Mouse (Mus musculus) forebrain, embryonic 12.5 days (tissue): ENCODE data around the gene Bpifa3. TPM values are rescaled to one million over a fixed set of nuclear protein-coding genes. Genes with fewer than 3 reads are reported as not detected.
"Not testable (repeated sequence)": the region's sequence is repeated elsewhere in the genome, so short reads cannot be mapped to it uniquely, and the experiment has no call there.

Experiments
- ATAC-seq: fragments of 200-750 bp; cut with Nextera tagmentation; 2 replicates; pipeline ENCODE4 v1.8.0; 2017; ENCODE audit warnings: moderate TSS enrichment; ENCODE audit not compliant: low FRiP score
- H3K27ac ChIP-seq: fragments of 300-500 bp; sonication (generic); 2 replicates; pipeline ENCODE4 v1.5.1; 2016; ENCODE audit warnings: mild to moderate bottlenecking
- H3K27me3 ChIP-seq: fragments of 300-500 bp; sonication (generic); 2 replicates; pipeline ENCODE4 v1.6.1; 2016; ENCODE audit warnings: mild to moderate bottlenecking
- H3K36me3 ChIP-seq: fragments of 300-500 bp; sonication (generic); replicated peaks from 2 replicates; pipeline ENCODE4 v1.6.1; 2016; ENCODE audit warnings: mild to moderate bottlenecking
- H3K4me1 ChIP-seq: fragments of 300-500 bp; sonication (generic); 2 replicates; pipeline ENCODE4 v1.6.1; 2016
- H3K4me2 ChIP-seq: fragments of 300-500 bp; sonication (generic); 2 replicates; pipeline ENCODE4 v1.6.1; 2016; ENCODE audit warnings: mild to moderate bottlenecking, moderate library complexity
- H3K4me3 ChIP-seq: fragments of 300-500 bp; sonication (generic); replicated peaks from 2 replicates; pipeline ENCODE4 v1.5.1; 2016; ENCODE audit warnings: mild to moderate bottlenecking
- H3K9ac ChIP-seq: fragments of 300-500 bp; sonication (generic); 2 replicates; pipeline ENCODE4 v1.6.1; 2016; ENCODE audit warnings: mild to moderate bottlenecking
- H3K9me3 ChIP-seq: fragments of 300-500 bp; sonication (generic); 2 replicates; pipeline ENCODE4 v1.6.1; 2016
- WGBS: fragments of 180-500 bp; shearing (Covaris S2); methylation state at CpG from one replicate; pipeline ENCODE4 v1.1.7; 2016; 5-methylcytosine and 5-hydroxymethylcytosine counted together
- polyA plus RNA-seq: library from polyadenylated mRNA; unstranded; fragments of >200 nt; fragmentation: Nextera tagmentation; extraction: Ambion mirVana; gene quantifications from 2 replicates; pipeline ENCODE4 v1.2.1, GENCODE M21; 2016

The Bpifa3 gene
- polyA plus RNA-seq, 1 experiment from 2014 or later, result not detected

GRCm38 (mm10) chr2:154183061-154183460, 52.9 kb downstream of the Bpifa3 start:
- H3K4me1 ChIP-seq, H3K4me3 ChIP-seq, H3K27ac ChIP-seq, H3K9me3 ChIP-seq, H3K36me3 ChIP-seq, H3K9ac ChIP-seq, H3K27me3 ChIP-seq, H3K4me2 ChIP-seq, ATAC-seq: not testable (repeated sequence)
- WGBS, result 88% methylated on average over 4 of the region's 4 CpGs

- Histone ChIP-seq H3K36me3 (no peaks in the 10 kb centered on the region), H3K4me1 (no peaks in the 10 kb centered on the region), H3K9me3 (no peaks in the 10 kb centered on the region), H3K27ac (no peak overlapping the region), H3K4me2 (no peak overlapping the region), H3K9ac (no peak overlapping the region), H3K27me3 (no peaks in the 10 kb centered on the region), H3K4me3 (no peak overlapping the region)
- no peak for ATAC-seq
- WGBS, result 87% methylated on average over 6 of the region's 6 CpGs
These were observed 55.2 kb downstream of the Bpifa3 start for GRCm38 (mm10) chr2:154185319-154185718.

GRCm38 (mm10) chr2:154185748-154186147, 55.6 kb downstream of the Bpifa3 start:
- Histone ChIP-seq H3K36me3 (no peaks in the 10 kb centered on the region), H3K9ac (no peak overlapping the region), H3K4me3 (no peak overlapping the region), H3K4me1 (no peaks in the 10 kb centered on the region), H3K27ac (no peak overlapping the region), H3K9me3 (no peaks in the 10 kb centered on the region), H3K4me2 (no peak overlapping the region), H3K27me3 (no peaks in the 10 kb centered on the region)
- ATAC-seq, result no peak
- 83% methylated on average over 3 of the region's 3 CpGs for WGBS

- ATAC-seq, result no peak
- Histone ChIP-seq H3K4me3 (no peak overlapping the region), H3K4me1 (no peaks in the 10 kb centered on the region), H3K9ac (no peak overlapping the region), H3K36me3 (no peaks in the 10 kb centered on the region), H3K9me3 (no peaks in the 10 kb centered on the region), H3K4me2 (no peak overlapping the region), H3K27ac (no peak overlapping the region), H3K27me3 (no peaks in the 10 kb centered on the region)
- 41% methylated on average over 5 of the region's 5 CpGs for WGBS
These were observed 57.3 kb downstream of the Bpifa3 start for GRCm38 (mm10) chr2:154187468-154187867.

Other genes starting within 250 kb of the Bpifa3 start
- not detected in 2 replicates for gene Bpifb6, start 229.9 kb upstream of the Bpifa3 start, polyA plus RNA-seq
- not detected in 2 replicates for gene Bpifb3, start 212.1 kb upstream of the Bpifa3 start, polyA plus RNA-seq
- 0.13 TPM in 1 of 2 replicates, not detected in the other for gene Bpifb4, start 192.1 kb upstream of the Bpifa3 start, polyA plus RNA-seq
- gene Bpifa6, start 155.4 kb upstream of the Bpifa3 start, polyA plus RNA-seq, result not detected in 2 replicates
- gene Bpifa2, start 122.1 kb upstream of the Bpifa3 start, polyA plus RNA-seq, result not detected in 2 replicates
- gene Bpifa1, start 12.5 kb downstream of the Bpifa3 start, polyA plus RNA-seq, result not detected in 2 replicates
- not detected in 2 replicates for gene Bpifa5, start 32.3 kb downstream of the Bpifa3 start, polyA plus RNA-seq
- not detected in 2 replicates for gene Bpifb1, start 60.5 kb downstream of the Bpifa3 start, polyA plus RNA-seq
- 0.11 TPM in 1 of 2 replicates, not detected in the other for gene Bpifb5, start 93.4 kb downstream of the Bpifa3 start, polyA plus RNA-seq
- gene Bpifb9a, start 127.5 kb downstream of the Bpifa3 start, polyA plus RNA-seq, result not detected in 2 replicates
- not detected in 2 replicates for gene Bpifb9b, start 176.9 kb downstream of the Bpifa3 start, polyA plus RNA-seq
- gene Cdk5rap1, start 242.7 kb downstream of the Bpifa3 start, polyA plus RNA-seq, result 12.8 and 15.2 TPM in 2 replicates